Mouse (Mus musculus) spleen, adult 2 months (tissue): Measurements from ENCODE around the gene Parvb.

Source experiments
- CTCF ChIP-seq: fragments of 200-500 bp; IDR thresholded peaks from 2 replicates; pipeline ENCODE4 v1.5.1; 2011; ENCODE audit warnings: mild to moderate bottlenecking, inconsistent platforms; ENCODE audit not compliant: insufficient read depth, insufficient read length, insufficient replicate concordance; ENCODE audit errors: extremely low read depth
- POLR2A ChIP-seq: fragments of 200-500 bp; IDR thresholded peaks from 2 replicates; pipeline ENCODE4 v1.6.1; 2011; ENCODE audit warnings: low read depth, low read length, inconsistent platforms

GRCm38 (mm10) chr15:84294391-84294790 is 62.5 kb downstream of the Parvb start:
- no peak for TF ChIP-seq POLR2A
- TF ChIP-seq CTCF = no peak
